Mouse (Mus musculus) CH12F3 (cell line): Measurements from ENCODE around the gene Atn1.

Experiments
- in situ Hi-C: fragments of 300-500 bp; cut with MboI; formaldehyde crosslinking; loops from 2 replicates; pipeline ENCODE4 v1.14.3; 2020; ENCODE audit warnings: low sequenced_read_pairs

Atn1 gene

DNA sequence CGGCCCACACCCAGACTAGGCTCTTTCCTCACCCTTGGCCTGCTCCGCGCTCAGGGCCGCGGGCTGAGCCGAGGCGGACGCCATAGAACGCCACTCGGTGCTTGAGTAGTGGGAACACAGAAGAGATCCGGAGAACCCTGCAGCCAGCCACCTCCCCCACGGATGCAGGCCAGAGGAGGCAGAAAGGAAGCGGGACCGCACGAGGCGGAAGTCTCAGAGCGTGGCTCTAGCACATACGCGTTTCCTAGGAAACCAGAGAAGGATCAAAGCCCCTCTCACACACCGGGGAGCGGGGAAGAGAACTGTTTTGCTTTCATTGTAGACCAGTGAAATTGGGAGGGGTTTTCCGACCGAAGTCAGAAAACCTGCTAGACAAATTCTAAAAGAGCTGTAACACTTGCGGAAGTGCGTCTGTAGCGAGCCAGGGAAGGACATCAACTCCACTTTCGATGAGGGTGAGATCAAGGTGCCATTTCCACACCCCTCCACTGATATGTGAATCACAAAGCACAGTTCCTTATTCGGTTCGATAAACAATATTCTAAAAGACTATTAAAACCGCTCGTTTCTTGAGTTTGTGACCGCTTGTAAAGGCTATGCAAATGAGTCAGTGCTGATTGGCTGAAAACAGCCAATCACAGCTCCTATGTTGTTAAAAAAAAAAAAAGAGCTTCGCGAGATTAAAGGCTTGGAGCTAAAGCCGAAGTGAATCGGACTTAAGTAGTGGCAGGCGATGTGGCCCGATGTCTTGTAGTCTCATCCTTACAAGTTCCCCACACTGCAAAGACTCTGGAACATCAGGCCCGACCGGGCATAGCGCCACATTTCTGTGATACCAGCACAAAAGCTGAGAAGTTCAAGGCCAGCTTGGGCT, 15.2 kb downstream of the Atn1 start, which contains the start of gene Grcc10:
TSS of gene Grcc10 (minus strand) at position 487 of the 874 bp plus-strand sequence.
- in situ Hi-C loops, result no loop called here

DNA sequence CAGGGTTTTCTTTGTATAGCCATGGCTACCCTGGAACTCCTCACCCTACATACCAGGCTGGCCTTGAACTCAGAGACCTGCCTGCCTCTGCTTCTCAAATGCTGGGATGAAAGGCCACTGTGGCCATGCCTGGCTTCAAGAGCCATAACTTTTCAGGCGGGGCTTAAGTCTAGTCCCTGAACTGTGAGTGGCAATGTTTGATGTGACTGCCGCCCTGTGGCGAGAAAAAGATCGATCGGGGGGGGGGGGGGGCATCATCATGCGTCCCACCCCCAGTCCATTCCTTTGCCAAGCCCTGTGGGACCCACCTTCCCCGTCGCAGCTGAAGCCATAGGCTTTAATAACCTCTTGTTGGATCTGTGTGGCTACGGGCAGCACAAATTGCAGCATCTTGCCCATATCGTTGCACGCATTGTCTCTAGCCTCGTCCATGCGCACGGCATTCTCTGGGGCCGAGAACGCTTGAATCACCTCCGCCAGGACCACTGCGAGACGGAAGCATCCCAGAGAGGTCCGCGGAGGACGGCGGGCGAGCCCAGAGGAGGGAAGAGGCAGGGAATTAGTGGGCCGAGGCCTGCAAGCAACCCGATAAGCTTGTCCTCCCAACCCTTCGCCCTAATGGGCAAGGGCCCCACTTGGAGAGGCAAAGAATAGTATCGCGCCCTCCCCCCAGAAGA, 16.0 kb downstream of the Atn1 start:
- in situ Hi-C loops, result no loop called here

DNA sequence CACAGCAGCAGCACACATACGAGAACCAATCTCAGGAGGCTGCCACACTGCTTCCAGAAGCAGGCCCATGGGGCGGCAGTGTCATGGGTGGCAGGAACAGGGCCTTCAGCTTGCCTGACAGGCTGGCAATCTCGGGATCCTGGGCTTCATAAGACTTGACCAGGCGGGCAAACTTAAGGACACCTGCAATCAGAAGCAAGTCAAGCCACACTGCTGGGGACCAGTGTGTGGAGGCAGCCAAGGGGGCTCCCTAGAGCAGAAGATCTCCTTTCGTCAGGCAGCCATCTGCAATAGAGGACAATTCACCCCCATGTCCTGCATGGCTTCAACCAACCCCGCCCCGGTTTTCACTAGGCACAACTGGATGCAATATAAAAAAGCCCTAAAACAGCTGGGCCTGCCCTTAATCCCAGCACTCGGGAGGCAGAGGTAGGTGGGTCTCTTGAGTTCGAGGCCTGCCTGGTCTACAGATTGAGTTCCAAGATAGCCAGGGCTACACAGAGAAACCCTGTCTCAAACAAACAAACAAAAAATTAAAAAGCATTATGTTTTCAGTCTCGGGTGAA, 17.0 kb downstream of the Atn1 start:
- in situ Hi-C loops, result no loop called here

DNA sequence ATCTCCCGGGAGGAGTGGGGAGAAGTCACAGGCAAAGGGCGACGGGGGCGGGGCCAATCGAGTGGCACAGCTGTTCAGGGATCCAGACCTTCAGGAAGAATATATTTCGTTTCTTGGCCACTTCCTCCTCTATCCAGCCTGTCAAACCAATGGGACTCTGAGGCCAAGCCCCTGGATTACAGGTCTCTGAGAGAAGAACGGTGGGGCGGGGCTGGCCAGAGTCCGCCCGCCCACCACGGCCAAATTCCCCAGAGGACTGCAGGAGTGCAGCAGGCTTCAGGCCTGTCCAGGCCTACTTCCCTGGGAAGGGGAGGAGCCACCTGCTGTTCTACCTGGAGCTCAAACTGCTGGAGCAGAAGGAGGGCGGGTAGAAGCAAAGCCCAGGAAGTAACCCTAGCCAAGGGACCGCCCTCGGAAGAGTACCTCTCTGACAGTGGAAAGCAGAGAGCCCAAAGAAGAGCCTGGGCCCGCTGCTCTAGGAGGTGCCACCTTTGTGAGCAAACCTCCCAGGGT, 17.8 kb downstream of the Atn1 start, which contains the start of gene Ptpn6:
TSS of gene Ptpn6 (minus strand) at position 204 of the 513 bp plus-strand sequence.
- in situ Hi-C loops, result no loop called here

DNA sequence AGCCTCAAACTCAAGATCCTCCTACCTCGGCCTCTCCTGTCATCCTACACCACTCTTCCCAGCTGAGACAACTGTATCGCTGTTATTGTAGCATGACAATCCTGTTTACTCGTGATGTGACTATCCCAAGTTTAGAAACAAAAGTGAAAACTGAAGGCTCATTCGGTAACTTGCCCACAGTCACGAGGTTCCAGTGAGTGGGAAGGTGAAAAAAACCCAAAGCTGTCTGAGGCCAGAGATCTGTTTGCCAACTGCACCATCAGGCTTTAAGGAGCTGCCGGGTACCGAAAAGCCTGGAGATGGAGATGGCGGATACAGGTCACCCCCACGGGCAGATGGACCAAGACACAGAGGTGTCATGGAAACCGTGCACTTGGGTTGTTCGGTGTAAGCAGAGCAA, 19.3 kb downstream of the Atn1 start:
- in situ Hi-C loops, result no loop called here

DNA sequence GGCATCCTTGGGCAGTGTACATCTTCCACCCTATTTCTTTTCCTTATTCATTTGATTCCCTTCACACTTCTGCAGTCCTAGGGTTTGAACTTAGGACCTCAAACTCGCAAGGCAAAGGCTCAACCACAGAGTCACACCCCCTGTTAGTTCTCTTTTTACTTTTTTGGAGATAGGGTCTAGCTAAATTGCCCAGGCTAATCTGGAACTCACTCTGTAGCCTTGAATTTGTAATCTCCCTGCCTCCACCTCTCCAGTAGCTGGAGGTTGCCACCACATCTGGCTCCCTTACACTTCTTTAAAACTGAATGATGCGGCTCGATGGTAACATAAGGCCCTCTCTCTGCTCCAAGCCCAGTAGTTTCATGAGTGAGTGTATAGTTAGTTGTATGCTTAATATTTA, 21.9 kb downstream of the Atn1 start:
- in situ Hi-C loops, result no loop called here

DNA sequence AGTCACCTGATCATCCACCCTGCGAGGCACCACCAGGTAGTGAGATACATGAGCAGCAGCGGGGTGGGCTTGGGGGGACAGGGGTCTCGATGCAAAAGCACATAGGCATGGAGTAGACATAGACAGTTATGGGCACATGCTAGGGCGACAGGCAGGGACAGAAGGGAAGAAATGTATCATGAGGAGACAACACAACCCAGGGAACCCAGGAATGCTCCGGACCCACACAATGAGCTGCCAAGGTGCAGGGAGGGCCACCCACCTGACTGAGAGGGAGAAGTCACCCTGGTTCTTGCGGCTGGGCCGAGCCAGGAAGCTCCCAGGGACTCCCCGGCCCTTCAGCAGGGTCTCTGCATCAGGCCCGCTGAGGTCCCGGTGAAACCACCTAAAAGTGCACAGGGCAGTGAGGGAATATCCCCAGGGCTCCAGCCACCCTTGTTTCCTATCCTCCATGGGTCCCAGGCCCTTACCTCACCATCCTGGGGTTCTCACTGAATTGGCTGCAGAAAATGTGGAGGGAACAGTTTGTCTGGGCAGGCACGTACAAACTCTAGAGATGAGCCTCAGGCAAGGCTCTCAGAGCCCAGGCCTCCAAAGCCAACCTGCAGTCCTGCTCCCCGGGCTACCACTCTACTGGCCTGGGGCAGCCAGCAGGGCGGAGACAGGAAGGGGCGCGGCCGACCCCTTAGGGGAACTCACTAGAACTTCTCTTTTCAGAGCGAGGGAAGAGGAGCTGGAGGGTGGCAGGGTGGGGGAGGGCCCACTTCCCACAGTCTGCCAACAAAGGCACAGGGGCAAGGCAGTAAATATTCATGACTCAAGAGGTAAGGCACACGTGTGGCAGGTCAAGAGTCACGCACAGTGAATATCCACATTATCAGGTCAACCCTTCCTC, 23.6 kb downstream of the Atn1 start:
- in situ Hi-C loops, result no loop called here

DNA sequence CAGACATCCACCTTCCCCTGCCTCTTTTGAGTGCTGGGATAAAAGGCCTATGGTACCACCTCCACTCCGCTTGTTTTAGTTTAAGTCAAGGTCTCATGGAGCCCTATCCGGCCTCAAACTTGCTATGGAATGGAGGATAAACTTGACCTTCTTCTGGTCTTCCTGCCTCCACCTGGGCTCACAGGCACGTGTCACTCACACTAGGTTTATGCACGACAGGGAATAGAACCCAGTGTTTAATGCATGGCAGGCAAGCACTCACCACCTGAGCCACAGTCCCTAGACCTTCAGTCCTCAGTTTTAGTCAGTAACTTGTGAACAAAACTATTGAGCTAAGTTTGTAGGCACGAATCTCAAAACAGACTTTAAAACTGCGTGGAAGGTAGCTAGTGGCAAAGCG, 25.3 kb downstream of the Atn1 start:
- in situ Hi-C loops, result no loop called here

DNA sequence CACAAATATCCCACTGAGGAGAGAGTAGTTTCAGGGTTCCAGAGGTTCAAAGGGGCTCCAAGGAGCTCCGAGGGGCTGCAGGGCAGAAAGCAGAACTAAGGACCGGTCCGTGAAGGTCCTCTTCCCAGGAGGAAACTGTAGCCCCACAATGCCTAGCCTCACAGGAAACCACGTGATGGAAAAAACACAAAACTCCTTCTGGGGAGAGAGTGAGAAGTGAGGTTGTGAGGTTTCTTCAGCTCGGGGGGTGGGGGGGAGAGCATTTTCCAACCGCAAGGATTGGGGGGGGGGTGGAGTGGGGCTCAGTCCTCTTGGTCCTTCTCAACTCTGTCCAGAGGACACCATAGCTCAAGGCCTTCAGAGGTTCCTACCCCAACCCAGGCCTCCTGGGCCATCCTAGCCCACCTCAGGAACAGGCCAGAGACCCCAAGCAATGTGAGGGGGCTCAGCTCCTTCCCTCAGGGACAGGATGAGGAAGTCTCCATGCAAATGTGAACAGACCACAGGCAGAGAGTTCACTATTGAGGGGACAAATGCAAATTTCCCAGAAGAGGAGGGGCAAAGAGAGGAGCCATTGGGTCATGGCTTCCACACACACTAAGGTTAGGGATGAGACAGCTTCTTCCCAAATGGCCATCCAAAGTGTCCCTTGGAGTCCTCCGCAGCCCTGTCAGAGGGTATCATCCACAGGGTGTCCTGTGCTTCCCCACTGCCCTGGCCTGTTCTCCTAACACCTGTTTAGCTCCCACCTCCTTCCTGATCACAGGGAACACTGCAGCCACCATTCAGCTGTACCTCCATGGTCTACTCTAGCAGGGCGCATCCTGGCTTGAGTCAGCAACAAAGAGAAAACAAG, 26.2 kb downstream of the Atn1 start:
- in situ Hi-C loops, result no loop called here

DNA sequence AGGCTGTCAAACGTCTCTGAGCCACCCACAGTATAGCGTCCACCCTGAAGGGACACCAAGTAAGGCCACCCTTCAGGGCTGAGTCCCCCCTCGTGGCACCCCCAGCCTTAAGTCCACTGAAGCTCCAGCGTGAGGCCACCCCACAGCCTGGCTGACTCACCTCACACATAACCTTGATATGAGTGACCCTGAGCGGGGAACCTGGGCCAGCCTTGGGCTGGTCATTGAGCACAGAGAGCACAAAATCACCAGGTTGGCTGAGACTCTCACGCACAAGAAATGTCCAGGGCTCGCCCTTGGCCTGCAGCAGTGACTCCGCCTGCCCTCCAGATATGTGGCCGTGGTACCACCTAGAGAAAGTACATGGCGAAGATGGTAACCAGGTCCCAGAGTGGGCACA, 27.7 kb downstream of the Atn1 start:
- in situ Hi-C loops, result no loop called here

DNA sequence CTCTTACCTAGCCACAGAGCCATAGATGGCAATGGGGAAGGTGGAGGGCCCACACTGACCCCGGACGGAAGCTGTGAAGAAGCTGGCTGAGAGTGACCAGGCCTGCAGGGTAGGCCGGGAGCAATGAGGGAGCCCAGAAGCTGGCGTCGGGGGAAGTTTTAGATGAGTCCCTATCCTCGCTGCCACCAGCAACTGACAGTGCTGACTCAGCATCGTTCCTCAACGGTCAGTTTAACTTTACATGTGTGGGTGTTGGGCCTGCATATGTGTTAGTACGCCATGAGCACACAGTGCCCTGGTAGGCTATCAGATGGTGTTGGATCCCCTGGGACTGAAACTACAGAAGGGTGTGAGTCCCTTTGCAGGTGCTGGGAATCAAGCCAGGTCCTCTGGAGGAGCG, 31.9 kb downstream of the Atn1 start:
- in situ Hi-C loops, result no loop called here

DNA sequence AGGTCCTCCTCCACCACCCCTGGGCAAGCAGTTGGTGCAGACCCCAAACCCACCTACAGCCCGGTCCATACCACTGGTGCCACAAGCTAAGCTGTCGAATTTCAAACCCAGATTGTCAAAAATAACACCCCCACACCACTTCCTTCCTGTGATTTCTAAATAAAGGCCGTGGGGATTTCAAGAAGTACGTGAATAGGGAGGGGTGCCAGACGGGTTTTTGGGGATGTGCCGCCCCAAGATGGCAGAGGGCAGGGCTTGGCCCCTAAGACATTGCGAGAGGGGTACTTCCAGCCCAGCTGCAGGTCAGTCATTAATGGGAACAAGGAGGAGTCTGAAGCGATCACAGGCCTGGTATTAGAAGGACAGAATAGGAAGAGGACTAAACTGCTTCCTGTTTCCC, 32.8 kb downstream of the Atn1 start:
- in situ Hi-C loops, result no loop called here

DNA sequence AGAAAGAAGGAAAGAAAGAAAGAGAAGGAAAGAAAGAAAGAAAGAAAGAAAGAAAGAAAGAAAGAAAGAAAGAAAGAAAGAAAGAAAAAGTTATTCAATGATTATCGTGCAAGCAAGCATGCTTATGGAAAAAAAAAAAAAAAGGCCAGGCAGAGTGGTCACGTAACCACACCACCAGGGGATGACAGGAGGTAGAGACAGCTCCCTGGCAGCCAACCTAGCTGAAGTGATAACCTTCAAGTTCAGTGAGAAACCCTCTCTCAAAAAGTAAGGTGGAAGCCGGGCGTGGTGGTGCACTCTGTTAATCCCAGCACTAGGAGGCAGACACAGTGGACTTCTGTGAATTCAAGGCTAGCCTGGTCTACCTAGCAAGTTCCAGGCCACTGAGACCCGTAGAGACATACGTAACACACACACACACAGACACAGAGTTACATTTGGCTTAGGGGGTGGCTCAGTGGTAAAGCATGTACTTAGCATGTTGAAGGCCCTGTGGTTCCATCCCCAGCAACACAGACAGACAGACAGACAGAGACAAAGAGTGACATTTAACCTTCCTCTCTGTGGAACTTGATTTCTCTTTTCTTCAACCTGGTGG, 33.3 kb downstream of the Atn1 start:
- in situ Hi-C loops, result no loop called here

DNA sequence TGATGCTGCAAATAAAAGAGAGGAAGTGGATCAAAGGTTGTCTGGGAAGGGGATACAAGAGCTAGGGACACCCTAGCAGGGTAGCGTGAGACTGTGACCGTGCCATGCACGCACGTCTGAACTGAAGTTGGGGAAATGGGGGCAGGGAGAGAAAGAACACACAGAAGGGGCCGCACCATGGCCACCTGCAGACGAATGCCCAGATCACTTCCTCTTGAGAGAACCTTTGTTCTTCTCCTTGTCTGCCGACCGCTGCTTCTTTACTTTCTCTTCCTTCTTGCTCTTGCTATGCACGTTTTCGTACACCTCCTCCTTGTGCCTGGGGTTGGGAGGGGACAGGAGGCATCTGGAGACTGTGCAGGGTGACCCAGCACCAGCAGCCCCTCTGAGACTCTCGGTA, 35.4 kb downstream of the Atn1 start:
- in situ Hi-C loops, result no loop called here

DNA sequence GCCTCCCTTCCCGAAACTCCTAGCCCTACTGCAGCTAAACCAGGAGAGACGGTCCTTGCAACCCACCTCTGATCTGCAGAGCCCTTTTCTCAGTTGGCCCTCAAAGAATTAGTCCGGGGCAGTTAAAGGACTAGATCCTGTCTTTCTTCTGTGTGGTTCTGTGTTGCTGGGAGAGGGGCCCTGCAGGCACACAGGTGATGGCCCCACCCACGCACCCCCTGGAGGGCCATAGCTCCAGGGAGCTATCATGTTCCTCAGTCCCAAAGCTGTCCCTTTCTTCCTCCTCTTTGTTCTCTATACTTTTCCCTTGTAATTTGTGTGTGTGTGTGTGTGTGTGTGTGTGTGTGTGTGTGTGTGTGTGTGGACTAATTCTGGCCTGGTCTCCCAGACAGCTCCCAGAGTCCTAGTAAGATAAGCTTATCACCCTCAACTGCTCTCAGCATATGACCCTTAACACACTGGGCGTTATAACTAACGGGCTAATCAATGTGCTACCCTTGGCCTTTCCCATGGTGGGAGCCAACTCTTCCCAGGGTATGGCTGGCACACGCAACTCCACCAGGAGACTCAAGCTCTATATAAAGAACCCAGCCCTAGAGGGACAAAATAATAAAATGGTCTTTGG, 36.9 kb downstream of the Atn1 start:
- in situ Hi-C loops, result no loop called here

DNA sequence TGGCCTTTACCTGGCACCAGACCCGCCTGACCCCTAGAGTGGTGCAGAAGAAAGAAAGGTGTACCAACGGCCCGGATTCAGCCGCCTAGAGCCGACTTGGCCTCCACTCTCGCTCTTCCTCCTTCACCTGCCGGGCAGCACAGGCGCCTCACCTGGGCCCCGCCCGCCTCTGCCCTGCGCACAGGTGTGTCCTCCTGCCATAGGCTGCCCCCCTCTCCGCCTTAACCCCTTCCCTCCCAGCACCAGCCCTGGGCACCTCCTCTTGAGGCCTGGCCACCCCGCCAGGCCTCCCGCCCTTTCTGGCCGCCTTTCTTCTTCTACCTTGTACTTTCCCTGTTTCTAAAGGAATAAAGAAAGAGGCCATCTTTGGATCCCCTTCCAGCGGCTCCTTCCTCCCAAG, 37.6 kb downstream of the Atn1 start:
- in situ Hi-C loops, result no loop called here

DNA sequence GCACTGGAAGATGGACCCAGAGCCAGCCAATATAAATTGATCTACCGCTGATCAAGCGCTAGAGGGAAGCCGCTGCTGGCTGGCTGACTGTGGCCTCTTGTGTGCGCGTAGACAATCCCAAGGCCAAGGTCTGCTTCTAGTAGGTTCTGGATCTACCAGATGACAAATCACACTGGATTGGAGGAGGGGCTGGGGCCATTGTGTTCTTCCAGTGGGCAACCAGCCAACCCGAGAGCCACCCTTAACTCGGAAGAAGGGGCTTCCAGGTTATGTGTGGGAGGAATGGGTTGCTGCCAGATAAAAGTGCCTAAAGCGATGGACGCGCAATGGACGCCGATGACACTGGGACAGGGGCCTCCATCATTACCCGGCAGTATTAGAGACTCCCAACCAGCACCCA, 38.4 kb downstream of the Atn1 start:
- in situ Hi-C loops, result no loop called here

DNA sequence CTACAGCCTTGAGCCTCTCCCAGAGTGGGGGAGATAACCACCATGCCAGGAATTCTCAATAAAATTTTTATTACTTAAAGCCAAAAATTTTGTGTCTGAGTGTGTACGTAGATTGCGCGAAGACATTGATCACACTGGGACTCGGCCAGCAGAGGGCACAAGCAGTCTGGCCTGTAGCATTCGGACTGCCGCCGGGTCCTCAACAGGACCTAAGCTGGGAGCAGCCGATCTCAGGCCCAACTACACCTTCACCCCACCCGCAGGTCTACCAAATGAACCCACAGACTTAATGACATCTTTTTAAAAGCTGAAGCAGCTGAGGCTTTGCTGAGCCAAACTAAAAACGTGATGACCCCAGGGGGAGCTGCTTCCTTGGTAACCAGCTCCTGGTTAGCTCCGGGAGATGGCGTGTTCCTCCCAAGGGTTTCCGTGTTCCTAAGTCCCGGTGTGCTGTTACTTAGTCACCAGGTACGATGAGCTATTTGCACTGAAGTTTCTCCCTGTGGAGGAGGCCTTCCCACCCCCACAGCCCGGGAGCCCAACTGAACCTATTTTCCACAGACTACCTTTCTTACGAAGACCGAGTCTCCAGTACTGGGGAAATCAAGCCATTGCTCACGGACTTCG, 39.3 kb downstream of the Atn1 start:
- in situ Hi-C loops, result no loop called here
